In genomic region chr8:84704867-84705831, GRCm38 (mm10) we compare ENCODE assay signal across 8 mouse cellular contexts. TPM values are rescaled to one million over a fixed set of nuclear protein-coding genes. Genes with fewer than 3 reads are reported as not detected.
A peak's percentile ranks its signal among the peaks of the same experiment; 100 is the strongest.
DNase-seq lines count a peak whose midpoint lies in the region; ATAC-seq lines count a peak whose summit lies in the region.

No protein-coding gene starts in this region.

- H3K4me3 ChIP-seq in embryonic facial prominence, embryonic 15.5 days (replicated peaks): peak overlapping the region; percentile 23
- H3K4me3 ChIP-seq in hindbrain, embryonic 14.5 days (replicated peaks; ENCODE audit: low read length): peak overlapping the region; percentile 16
- peak overlapping the region; percentile 39 for H3K4me3 ChIP-seq in stomach, embryonic 16.5 days (replicated peaks; ENCODE audit: low read length)

- no peaks in the 10 kb centered on the region for H3K9me3 ChIP-seq in embryonic facial prominence, embryonic 15.5 days (replicated peaks)
- H3K9me3 ChIP-seq in hindbrain, embryonic 14.5 days (ENCODE audit: control insufficient read depth, low read length): no peaks in the 10 kb centered on the region
- H3K9me3 ChIP-seq in stomach, embryonic 16.5 days (replicated peaks; ENCODE audit: control insufficient read depth, low read length): no peaks in the 10 kb centered on the region

- H3K4me2 ChIP-seq in embryonic facial prominence, embryonic 15.5 days (replicated peaks): peak overlapping the region; percentile 39
- H3K4me2 ChIP-seq in hindbrain, embryonic 14.5 days (replicated peaks): peak overlapping the region; percentile 39
- H3K4me2 ChIP-seq in stomach, embryonic 16.5 days (ENCODE audit: low read depth, low read length): peak overlapping the region; percentile 55

- peaks cover 59% of the 10 kb centered on the region for H3K27me3 ChIP-seq in embryonic facial prominence, embryonic 15.5 days
- peaks cover 66% of the 10 kb centered on the region for H3K27me3 ChIP-seq in hindbrain, embryonic 14.5 days (ENCODE audit: control insufficient read depth, insufficient read depth, low read length)
- H3K27me3 ChIP-seq in stomach, embryonic 16.5 days (ENCODE audit: control insufficient read depth, insufficient read depth, low read length): peaks cover 40% of the 10 kb centered on the region

- H3K4me1 ChIP-seq in embryonic facial prominence, embryonic 15.5 days: peaks cover 73% of the 10 kb centered on the region
- peaks cover 49% of the 10 kb centered on the region for H3K4me1 ChIP-seq in hindbrain, embryonic 14.5 days (replicated peaks; ENCODE audit: control insufficient read depth, insufficient read depth, low read length)
- peaks cover 59% of the 10 kb centered on the region for H3K4me1 ChIP-seq in stomach, embryonic 16.5 days (ENCODE audit: control insufficient read depth, insufficient read depth, low read length)

- WGBS in embryonic facial prominence, embryonic 15.5 days: 12% methylated on average over 61 of the region's 61 CpGs
- 2% methylated on average over 58 of the region's 61 CpGs for WGBS in hindbrain, embryonic 14.5 days
- 17% methylated on average over 55 of the region's 61 CpGs for WGBS in stomach, embryonic 16.5 days

- DNase-seq in adrenal gland, postnatal 14 days: peak; percentile 49
- DNase-seq in adrenal gland, adult 2 months: no peak
- peak; percentile 87 for DNase-seq in 416B (ENCODE audit: low read depth)
- no peak for DNase-seq in hindbrain, embryonic 14.5 days (ENCODE audit: low spot score)
- peak; percentile 60 for DNase-seq in lung, postnatal 10 days
- no peak for DNase-seq in right cerebral cortex, adult 18-20 months

- peaks cover 22% of the 10 kb centered on the region for H3K36me3 ChIP-seq in embryonic facial prominence, embryonic 15.5 days
- H3K36me3 ChIP-seq in hindbrain, embryonic 14.5 days (replicated peaks; ENCODE audit: control insufficient read depth, insufficient read depth): no peaks in the 10 kb centered on the region
- no peaks in the 10 kb centered on the region for H3K36me3 ChIP-seq in stomach, embryonic 16.5 days (ENCODE audit: control insufficient read depth, insufficient read depth, low read length)

- no peak for ATAC-seq in embryonic facial prominence, embryonic 15.5 days (ENCODE audit: insufficient number of reproducible peaks, low FRiP score, low TSS enrichment, low read depth)
- no peak for ATAC-seq in hindbrain, embryonic 14.5 days (ENCODE audit: low FRiP score)
- ATAC-seq in stomach, embryonic 16.5 days (ENCODE audit: insufficient read depth, low FRiP score): no peak

- H3K27ac ChIP-seq in embryonic facial prominence, embryonic 15.5 days (replicated peaks): peak overlapping the region; percentile 39
- peak overlapping the region; percentile 84 for H3K27ac ChIP-seq in hindbrain, embryonic 14.5 days
- peak overlapping the region; percentile 9; the same call in 1 of the 2 replicates for H3K27ac ChIP-seq in stomach, embryonic 16.5 days (ENCODE audit: low read length)

- H3K9ac ChIP-seq in embryonic facial prominence, embryonic 15.5 days: no peak overlapping the region; the same call in 1 of the 2 replicates
- H3K9ac ChIP-seq in hindbrain, embryonic 14.5 days: peak overlapping the region; percentile 34
- H3K9ac ChIP-seq in stomach, embryonic 16.5 days (ENCODE audit: low read length): peak overlapping the region; percentile 68

RNA-seq across cellular contexts. Expression of gene Lyl1, which starts 3.9 kb away (rescaled TPM):
- total RNA-seq in adrenal gland, postnatal 14 days (2021): 4.2 and 9.4 TPM in 2 replicates
- total RNA-seq in adrenal gland, adult 2 months (2021): 1 to 10 TPM; 2.7 to 4.4 TPM
- 8.2 and 10.9 TPM in 2 replicates for polyA plus RNA-seq in adrenal gland, adult 2 months (2012; rRNA removed)
- polyA plus RNA-seq in embryonic facial prominence, embryonic 15.5 days (2015; fragmentation: Nextera tagmentation; extraction: Ambion mirVana): 5.8 and 6.0 TPM in 2 replicates
- polyA plus RNA-seq in hindbrain, embryonic 14.5 days (2014; fragmentation: Nextera tagmentation; extraction: Ambion mirVana): 3.8 and 5.1 TPM in 2 replicates
- 6.0 and 8.3 TPM in 2 replicates for polyA plus RNA-seq in stomach, embryonic 16.5 days (2015; fragmentation: Nextera tagmentation; extraction: Ambion mirVana)

RNA-seq across cellular contexts. Expression of gene Nacc1, which starts 17.5 kb away (rescaled TPM):
- 68.3 and 68.8 TPM in 2 replicates for total RNA-seq in adrenal gland, postnatal 14 days (2021)
- 10 to 100 TPM; 78.4 to 80.7 TPM for total RNA-seq in adrenal gland, adult 2 months (2021)
- 98.7 and 120 TPM in 2 replicates for polyA plus RNA-seq in adrenal gland, adult 2 months (2012; rRNA removed)
- polyA plus RNA-seq in embryonic facial prominence, embryonic 15.5 days (2015; fragmentation: Nextera tagmentation; extraction: Ambion mirVana): 16.7 and 16.9 TPM in 2 replicates
- 17.8 and 18.1 TPM in 2 replicates for polyA plus RNA-seq in hindbrain, embryonic 14.5 days (2014; fragmentation: Nextera tagmentation; extraction: Ambion mirVana)
- 14.4 and 14.5 TPM in 2 replicates for polyA plus RNA-seq in stomach, embryonic 16.5 days (2015; fragmentation: Nextera tagmentation; extraction: Ambion mirVana)

RNA-seq across cellular contexts. Expression of gene G430095P16Rik, which starts 17.7 kb away (rescaled TPM):
- 0.52 and 0.90 TPM in 2 replicates for total RNA-seq in adrenal gland, postnatal 14 days (2021)
- under 1 TPM in 1 of 2 experiments, not detected in 1; 0.59 TPM for total RNA-seq in adrenal gland, adult 2 months (2021)
- 0.26 and 0.76 TPM in 2 replicates for polyA plus RNA-seq in adrenal gland, adult 2 months (2012; rRNA removed)
- 4.2 and 4.9 TPM in 2 replicates for polyA plus RNA-seq in embryonic facial prominence, embryonic 15.5 days (2015; fragmentation: Nextera tagmentation; extraction: Ambion mirVana)
- 0.55 and 0.71 TPM in 2 replicates for polyA plus RNA-seq in hindbrain, embryonic 14.5 days (2014; fragmentation: Nextera tagmentation; extraction: Ambion mirVana)
- polyA plus RNA-seq in stomach, embryonic 16.5 days (2015; fragmentation: Nextera tagmentation; extraction: Ambion mirVana): 3.2 and 4.1 TPM in 2 replicates

RNA-seq across cellular contexts. Expression of gene Trmt1, which starts 19.0 kb away (rescaled TPM):
- 62.2 and 67.9 TPM in 2 replicates for total RNA-seq in adrenal gland, postnatal 14 days (2021)
- 10 to 100 TPM; 57.0 to 68.5 TPM for total RNA-seq in adrenal gland, adult 2 months (2021)
- 150 and 160 TPM in 2 replicates for polyA plus RNA-seq in adrenal gland, adult 2 months (2012; rRNA removed)
- polyA plus RNA-seq in embryonic facial prominence, embryonic 15.5 days (2015; fragmentation: Nextera tagmentation; extraction: Ambion mirVana): 69.1 and 78.2 TPM in 2 replicates
- 55.2 and 62.1 TPM in 2 replicates for polyA plus RNA-seq in hindbrain, embryonic 14.5 days (2014; fragmentation: Nextera tagmentation; extraction: Ambion mirVana)
- 53.7 and 54.1 TPM in 2 replicates for polyA plus RNA-seq in stomach, embryonic 16.5 days (2015; fragmentation: Nextera tagmentation; extraction: Ambion mirVana)

RNA-seq across cellular contexts. Expression of gene Ier2, which starts 42.5 kb away (rescaled TPM):
- 45.5 and 55.7 TPM in 2 replicates for total RNA-seq in adrenal gland, postnatal 14 days (2021)
- total RNA-seq in adrenal gland, adult 2 months (2021): 10 to 100 TPM; 24.9 to 34.8 TPM
- 13.7 and 27.0 TPM in 2 replicates for polyA plus RNA-seq in adrenal gland, adult 2 months (2012; rRNA removed)
- 79.7 and 83.9 TPM in 2 replicates for polyA plus RNA-seq in embryonic facial prominence, embryonic 15.5 days (2015; fragmentation: Nextera tagmentation; extraction: Ambion mirVana)
- polyA plus RNA-seq in hindbrain, embryonic 14.5 days (2014; fragmentation: Nextera tagmentation; extraction: Ambion mirVana): 17.4 and 20.1 TPM in 2 replicates
- 62.4 and 69.5 TPM in 2 replicates for polyA plus RNA-seq in stomach, embryonic 16.5 days (2015; fragmentation: Nextera tagmentation; extraction: Ambion mirVana)

Comparison
In these comparisons a context has a peak if more than half of its experiments do, and no peak if none do; other contexts are left out.
1. DNase-seq: peak in adrenal gland, postnatal 14 days (single experiment), 416B (single experiment) and lung, postnatal 10 days (single experiment); none in adrenal gland, adult 2 months (single experiment), hindbrain, embryonic 14.5 days (single experiment) and right cerebral cortex, adult 18-20 months (single experiment).
2. H3K27ac ChIP-seq: peak in every context shown above with its lines; median percentile 84 in hindbrain, embryonic 14.5 days; 39 in embryonic facial prominence, embryonic 15.5 days; 9 in stomach, embryonic 16.5 days.
3. Peak in every context shown above with its lines, with median percentiles within 50 percentile points of each other: H3K4me2 ChIP-seq and H3K4me3 ChIP-seq.